Mouse (Mus musculus) hindbrain, embryonic 14.5 days (tissue): ENCODE measurements at regions not wholly inside any gene's neighbourhood (a gene's known extent, or its start where the extent isn't known, plus 50 kb on each side); places are given as distances from the start of the nearest gene placed in this dataset.

Source experiments
- ATAC-seq: fragments of 200-750 bp; cut with Nextera tagmentation; 2 replicates; pipeline ENCODE4 v1.8.0; 2017; ENCODE audit warnings: moderate number of reproducible peaks, mild to moderate bottlenecking, moderate TSS enrichment, moderate library complexity; ENCODE audit not compliant: low FRiP score
- DNase-seq: peaks from one replicate; pipeline ENCODE4 v3.0.0-alpha.2; 2015; ENCODE audit warnings: low spot score
- H3K27ac ChIP-seq: fragments of 300-500 bp; sonication (generic); 2 replicates; pipeline ENCODE4 v1.5.1; 2014; ENCODE audit warnings: mild to moderate bottlenecking, moderate library complexity
- H3K27me3 ChIP-seq: fragments of 300-500 bp; sonication (generic); 2 replicates; pipeline ENCODE4 v1.6.1; 2014; ENCODE audit warnings: mild to moderate bottlenecking, low read length, mixed read lengths; ENCODE audit not compliant: control insufficient read depth, insufficient read depth
- H3K36me3 ChIP-seq: fragments of 300-500 bp; sonication (generic); replicated peaks from 2 replicates; pipeline ENCODE4 v1.6.1; 2014; ENCODE audit not compliant: control insufficient read depth, insufficient read depth
- H3K4me1 ChIP-seq: fragments of 300-500 bp; sonication (generic); replicated peaks from 2 replicates; pipeline ENCODE4 v1.6.1; 2014; ENCODE audit warnings: antibody characterized with exemption, low read length, mixed read lengths; ENCODE audit not compliant: control insufficient read depth, insufficient read depth
- H3K4me2 ChIP-seq: fragments of 300-500 bp; sonication (generic); replicated peaks from 2 replicates; pipeline ENCODE4 v1.6.1; 2014; ENCODE audit warnings: mild to moderate bottlenecking, moderate library complexity
- H3K4me3 ChIP-seq: fragments of 300-500 bp; sonication (generic); replicated peaks from 2 replicates; pipeline ENCODE4 v1.5.1; 2014; ENCODE audit warnings: mild to moderate bottlenecking, low read length
- H3K9ac ChIP-seq: fragments of 300-500 bp; sonication (generic); 2 replicates; pipeline ENCODE4 v1.6.1; 2014
- H3K9me3 ChIP-seq: fragments of 300-500 bp; sonication (generic); 2 replicates; pipeline ENCODE4 v1.6.1; 2016; ENCODE audit warnings: low read length; ENCODE audit not compliant: control insufficient read depth
- WGBS: fragments of 180-500 bp; shearing (Covaris S2); extraction: QIAGEN DNeasy Blood & Tissue Kit; methylation state at CpG from one replicate; pipeline ENCODE4 v1.1.7; 2014; 5-methylcytosine and 5-hydroxymethylcytosine counted together

DNA sequence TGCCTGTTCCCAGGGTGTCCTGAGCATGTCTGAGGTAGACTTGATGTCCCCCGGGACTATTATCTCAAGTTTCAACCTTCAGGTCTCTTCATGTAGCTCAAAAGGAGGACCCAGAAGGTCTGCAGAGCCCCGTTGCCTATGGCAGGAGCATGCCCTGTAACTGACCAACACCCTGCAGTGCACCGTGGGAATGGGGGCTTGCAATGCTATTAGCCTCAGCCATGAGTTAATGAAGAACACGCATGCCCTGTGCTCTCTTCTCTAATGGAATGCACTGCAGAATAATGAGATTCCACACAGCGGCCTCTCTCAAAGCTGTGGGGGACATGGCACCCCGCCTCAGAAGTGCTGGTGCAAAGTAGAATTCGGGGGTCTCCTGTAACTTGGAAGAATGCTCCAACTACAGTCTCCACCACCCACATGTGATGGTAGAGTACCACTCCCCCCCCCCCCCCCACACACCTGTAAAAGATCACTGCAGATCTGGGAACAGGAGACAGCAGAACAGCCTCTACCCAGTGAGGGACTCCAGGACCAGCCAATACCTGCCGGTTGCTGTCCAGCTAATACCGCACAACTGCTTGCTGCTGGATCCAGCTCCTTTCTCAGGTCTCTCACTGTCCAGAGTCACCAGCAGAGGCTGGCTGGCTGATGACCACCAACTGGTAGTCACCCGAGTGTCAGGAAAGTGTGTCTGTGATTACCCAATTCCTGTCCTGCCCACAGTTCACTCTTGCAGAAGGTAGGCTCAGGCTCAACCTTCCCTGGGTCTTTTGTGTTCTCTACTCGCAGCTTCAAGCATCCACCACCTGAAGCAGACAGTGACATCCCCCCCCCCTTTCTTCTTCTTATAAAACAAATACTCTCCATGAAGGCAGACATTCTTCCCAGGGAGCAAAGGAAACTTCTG, 255.4 kb upstream of the Dio3 start:
- no peak for DNase-seq
- Histone ChIP-seq H3K27ac (no peak overlapping the region), H3K4me1 (peaks cover 14% of the 10 kb centered on the region), H3K4me2 (no peak overlapping the region), H3K36me3 (no peaks in the 10 kb centered on the region), H3K9me3 (no peaks in the 10 kb centered on the region), H3K4me3 (no peak overlapping the region), H3K9ac (no peak overlapping the region), H3K27me3 (0 out of 2 replicates have a peak, but pooled peaks cover 3% of the 10 kb centered on the region)
- 65% methylated on average over 11 of the region's 11 CpGs for WGBS
- ATAC-seq = no peak

DNA sequence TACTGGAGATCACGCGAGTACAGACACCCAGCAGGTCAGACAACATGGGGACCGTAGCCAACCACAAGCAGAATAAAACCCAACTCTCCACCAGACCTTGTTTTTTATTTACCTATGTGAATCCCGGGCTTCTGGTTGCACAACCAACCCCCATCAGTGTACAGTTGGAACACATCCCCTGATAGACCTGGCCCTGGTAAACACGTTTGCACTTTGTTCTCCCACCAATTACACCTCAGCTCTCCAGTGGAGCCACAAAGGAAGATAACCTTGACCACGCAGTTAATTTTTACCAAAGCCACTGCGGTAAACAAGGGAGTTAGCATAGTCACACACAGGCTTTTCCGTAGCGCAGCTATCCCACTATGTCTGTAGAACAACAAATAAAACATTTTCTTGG, 254.6 kb upstream of the Dio3 start:
- H3K9me3 ChIP-seq = no peaks in the 10 kb centered on the region
- no peak for DNase-seq
- 0 out of 2 replicates have a peak, but pooled peaks cover 3% of the 10 kb centered on the region for H3K27me3 ChIP-seq
- H3K9ac ChIP-seq = no peak overlapping the region
- H3K4me3 ChIP-seq = no peak overlapping the region
- no peak for ATAC-seq
- no peak overlapping the region for H3K4me2 ChIP-seq
- 86% methylated on average over 9 of the region's 9 CpGs for WGBS
- no peaks in the 10 kb centered on the region for H3K36me3 ChIP-seq
- peaks cover 14% of the 10 kb centered on the region for H3K4me1 ChIP-seq
- no peak overlapping the region for H3K27ac ChIP-seq

DNA sequence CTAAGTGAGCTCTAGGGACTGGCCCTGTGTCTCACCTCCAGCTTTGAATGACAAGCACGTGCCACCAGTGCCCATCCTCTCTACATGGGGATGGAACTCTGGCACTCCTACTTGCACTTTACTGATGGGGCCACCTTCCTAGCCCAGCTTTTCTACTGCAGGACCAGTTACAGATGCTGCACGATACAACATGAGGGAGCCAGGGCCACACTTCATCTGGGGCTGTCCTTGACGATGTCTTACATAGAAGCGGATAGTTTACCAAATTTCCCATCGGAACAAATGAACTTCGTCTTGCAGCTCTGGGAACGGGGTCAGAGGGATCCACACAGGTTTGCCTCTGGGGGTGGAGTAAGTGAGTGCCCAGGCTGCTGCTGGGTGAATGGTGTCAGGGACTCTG, 253.7 kb upstream of the Dio3 start:
- H3K27ac ChIP-seq = no peak overlapping the region
- no peak overlapping the region for H3K4me3 ChIP-seq
- no peak overlapping the region for H3K4me2 ChIP-seq
- ATAC-seq = no peak
- H3K4me1 ChIP-seq = peaks cover 14% of the 10 kb centered on the region
- H3K9me3 ChIP-seq = no peaks in the 10 kb centered on the region
- no peaks in the 10 kb centered on the region for H3K36me3 ChIP-seq
- 92% methylated on average over 7 of the region's 7 CpGs for WGBS
- 0 out of 2 replicates have a peak, but pooled peaks cover 3% of the 10 kb centered on the region for H3K27me3 ChIP-seq
- DNase-seq = no peak
- H3K9ac ChIP-seq = no peak overlapping the region

DNA sequence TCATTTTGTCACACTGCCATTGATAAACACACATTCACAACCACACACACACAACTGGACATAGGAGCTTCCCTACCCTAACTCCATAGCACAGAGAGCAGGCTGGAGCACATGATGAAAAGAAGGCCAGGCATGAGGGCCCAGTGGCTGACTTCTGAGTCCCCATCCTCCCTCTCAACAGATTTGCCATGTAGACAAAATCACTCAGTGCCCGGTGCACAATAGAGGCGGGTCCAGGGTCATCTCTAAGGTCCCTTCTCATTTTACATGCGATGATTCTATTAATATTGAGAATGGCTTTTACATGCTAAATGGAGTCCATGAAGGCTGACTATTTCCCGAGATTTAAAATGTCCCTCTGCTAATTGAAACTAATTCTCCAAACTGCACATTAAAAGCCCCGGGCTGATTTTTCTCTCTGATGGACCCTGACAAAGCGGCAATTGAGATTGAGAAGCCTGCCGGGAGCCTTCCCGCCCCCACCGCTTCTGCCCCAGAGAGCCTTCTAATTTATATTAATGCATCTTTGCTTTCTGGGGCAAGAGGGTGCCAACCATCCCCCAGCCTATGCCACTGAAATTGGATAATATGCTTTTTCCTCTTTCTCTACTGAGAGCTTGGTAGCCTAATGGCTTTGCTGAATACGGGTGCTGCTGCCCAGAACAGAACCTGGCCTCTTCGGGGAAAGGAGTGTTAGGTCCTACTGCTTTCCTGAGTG, 252.7 kb upstream of the Dio3 start:
- H3K4me1 ChIP-seq = peaks cover 14% of the 10 kb centered on the region
- peak overlapping the region; percentile 48 for H3K27ac ChIP-seq
- no peak overlapping the region for H3K4me3 ChIP-seq
- H3K9me3 ChIP-seq = no peaks in the 10 kb centered on the region
- H3K4me2 ChIP-seq = no peak overlapping the region
- ATAC-seq = peak; percentile 27; the same call in 1 of the 2 replicates
- H3K27me3 ChIP-seq = 0 out of 2 replicates have a peak, but pooled peaks cover 3% of the 10 kb centered on the region
- H3K36me3 ChIP-seq = no peaks in the 10 kb centered on the region
- WGBS = 18% methylated on average over 11 of the region's 11 CpGs
- DNase-seq = peak; percentile 36
- H3K9ac ChIP-seq = no peak overlapping the region

DNA sequence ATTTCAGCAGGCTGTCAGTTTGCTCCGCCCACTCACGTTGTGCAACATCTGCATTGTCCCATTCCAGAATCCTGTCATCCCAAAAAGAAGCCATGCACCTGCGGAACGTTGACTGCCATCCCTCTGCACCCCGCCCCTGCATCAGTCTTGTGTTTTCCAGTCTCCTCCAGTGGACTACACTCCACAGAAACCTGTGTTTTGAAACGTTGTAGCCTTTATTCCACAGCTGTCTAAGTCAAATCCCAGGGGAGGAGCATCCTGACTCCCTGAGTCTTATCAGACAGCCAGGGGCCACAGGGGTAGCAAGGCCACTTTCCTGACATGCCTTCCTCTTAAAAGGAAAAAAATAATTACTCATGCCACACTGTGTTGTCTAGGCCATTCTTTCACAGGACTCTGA, 251.5 kb upstream of the Dio3 start:
- Histone ChIP-seq H3K36me3 (no peaks in the 10 kb centered on the region), H3K4me1 (peaks cover 14% of the 10 kb centered on the region), H3K27me3 (0 out of 2 replicates have a peak, but pooled peaks cover 3% of the 10 kb centered on the region), H3K9ac (no peak overlapping the region), H3K27ac (no peak overlapping the region), H3K9me3 (no peaks in the 10 kb centered on the region), H3K4me3 (no peak overlapping the region), H3K4me2 (no peak overlapping the region)
- whole genome bisulfite sequencing = 71% methylated on average over 6 of the region's 6 CpGs
- ATAC-seq (no peak), DNase-seq (no peak)

DNA sequence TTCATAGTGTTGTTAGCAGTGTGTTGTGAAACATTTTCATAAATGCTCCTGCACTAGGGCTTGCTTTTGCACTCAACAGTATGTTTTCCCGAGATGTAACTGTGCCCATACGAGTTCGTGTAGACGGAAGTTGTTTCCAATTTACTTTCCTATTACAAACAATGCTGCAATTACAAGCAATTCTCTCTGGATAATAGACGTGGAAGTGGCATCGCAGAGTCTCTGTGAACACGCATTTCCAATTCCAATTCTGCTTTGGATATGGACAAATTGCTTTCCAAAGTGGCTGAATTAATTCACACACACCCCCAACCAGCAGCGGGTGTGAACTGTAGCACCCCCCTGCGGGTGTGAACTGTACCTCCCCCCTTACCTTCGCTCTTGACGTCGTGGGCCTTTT, 250.9 kb upstream of the Dio3 start:
- H3K4me2 ChIP-seq = no peak overlapping the region
- peaks cover 14% of the 10 kb centered on the region for H3K4me1 ChIP-seq
- H3K9me3 ChIP-seq = no peaks in the 10 kb centered on the region
- H3K27ac ChIP-seq = no peak overlapping the region
- H3K27me3 ChIP-seq = 0 out of 2 replicates have a peak, but pooled peaks cover 3% of the 10 kb centered on the region
- no peak for DNase-seq
- WGBS = 56% methylated on average over 12 of the region's 12 CpGs
- no peak for ATAC-seq
- H3K4me3 ChIP-seq = no peak overlapping the region
- no peak overlapping the region for H3K9ac ChIP-seq
- H3K36me3 ChIP-seq = no peaks in the 10 kb centered on the region

DNA sequence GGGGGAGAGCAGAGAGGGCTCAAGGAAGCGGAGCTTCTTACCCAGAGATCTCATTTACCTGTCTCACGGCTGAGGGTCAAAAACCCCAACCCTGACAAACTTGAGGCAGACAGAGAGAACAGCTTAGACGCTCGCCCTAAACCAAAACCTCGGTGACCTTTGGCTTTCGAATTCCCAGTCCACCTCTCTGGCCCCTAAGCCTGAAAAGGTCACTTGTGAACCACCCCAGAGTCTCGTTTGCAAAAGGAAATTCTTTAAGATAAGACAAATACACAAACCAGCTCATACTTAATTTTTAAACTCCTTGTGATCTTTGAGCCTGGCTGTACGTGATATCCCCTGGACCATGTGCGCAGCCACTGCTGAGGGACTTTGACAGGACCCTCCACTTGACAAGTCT, 250.2 kb upstream of the Dio3 start:
- no peaks in the 10 kb centered on the region for H3K9me3 ChIP-seq
- H3K27ac ChIP-seq = no peak overlapping the region
- no peak overlapping the region for H3K4me2 ChIP-seq
- 0 out of 2 replicates have a peak, but pooled peaks cover 3% of the 10 kb centered on the region for H3K27me3 ChIP-seq
- ATAC-seq (no peak), DNase-seq (no peak)
- H3K36me3 ChIP-seq = no peaks in the 10 kb centered on the region
- no peak overlapping the region for H3K4me3 ChIP-seq
- WGBS = 74% methylated on average over 9 of the region's 9 CpGs
- H3K9ac ChIP-seq = no peak overlapping the region
- H3K4me1 ChIP-seq = peaks cover 14% of the 10 kb centered on the region

DNA sequence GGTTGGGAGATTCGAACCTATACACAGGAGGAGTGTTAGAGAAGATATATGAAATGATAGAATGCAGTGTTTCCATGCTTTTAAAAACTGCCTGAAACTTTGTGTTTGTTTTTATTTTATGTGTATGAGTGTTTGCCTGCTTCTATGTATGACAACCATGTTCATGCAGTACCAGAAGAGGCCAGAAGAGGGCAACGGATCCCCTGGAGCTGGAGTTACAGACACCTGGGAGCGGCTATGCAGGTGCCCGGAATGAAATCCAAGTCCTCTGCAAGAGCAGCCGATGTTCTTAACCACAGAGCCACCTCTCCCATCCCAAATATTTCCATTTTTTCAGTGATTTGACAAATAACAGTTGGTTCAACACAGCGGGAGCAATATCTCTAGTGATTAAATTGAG, 247.5 kb upstream of the Dio3 start:
- H3K36me3 ChIP-seq = no peaks in the 10 kb centered on the region
- H3K27ac ChIP-seq = no peak overlapping the region
- H3K4me2 ChIP-seq = no peak overlapping the region
- no peak for DNase-seq
- no peaks in the 10 kb centered on the region for H3K9me3 ChIP-seq
- H3K9ac ChIP-seq = no peak overlapping the region
- no peak for ATAC-seq
- no peak overlapping the region for H3K4me3 ChIP-seq
- no peaks in the 10 kb centered on the region for H3K27me3 ChIP-seq
- H3K4me1 ChIP-seq = peaks cover 6% of the 10 kb centered on the region
- WGBS = 60% methylated on average over 6 of the region's 6 CpGs

DNA sequence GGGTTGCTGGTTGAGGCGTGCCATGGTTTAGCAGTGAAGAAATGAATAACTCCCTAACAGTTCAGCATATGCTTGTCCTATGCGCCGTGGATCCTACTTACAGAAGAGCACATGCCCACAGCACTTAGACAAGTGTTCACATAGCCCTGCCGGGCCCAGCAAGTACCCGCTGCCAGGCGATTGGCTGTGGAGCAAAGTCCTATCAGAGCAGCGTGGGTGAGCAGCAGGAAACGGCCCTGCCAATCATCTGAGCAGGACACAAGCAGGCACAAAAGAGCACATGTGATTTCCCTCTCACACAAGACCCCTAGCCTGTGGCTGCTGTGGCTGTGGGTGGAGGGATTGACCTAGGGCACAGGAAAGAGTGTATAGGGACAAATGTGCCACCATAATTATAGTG, 243.7 kb upstream of the Dio3 start:
- Histone ChIP-seq H3K4me1 (no peaks in the 10 kb centered on the region), H3K27me3 (no peaks in the 10 kb centered on the region), H3K36me3 (no peaks in the 10 kb centered on the region), H3K9me3 (no peaks in the 10 kb centered on the region), H3K9ac (no peak overlapping the region), H3K27ac (no peak overlapping the region), H3K4me2 (no peak overlapping the region), H3K4me3 (no peak overlapping the region)
- no peak for DNase-seq
- 80% methylated on average over 8 of the region's 8 CpGs for WGBS
- ATAC-seq = no peak
